Mouse (Mus musculus): ENCODE results near the gene Lamtor5. TPM values are rescaled to one million over a fixed set of nuclear protein-coding genes. Genes with fewer than 3 reads are reported as not detected.

Gene Lamtor5
- polyA plus RNA-seq (2017; shearing (Covaris generic)), result 100 to 1,000 TPM; 223 to 224 TPM

DNA sequence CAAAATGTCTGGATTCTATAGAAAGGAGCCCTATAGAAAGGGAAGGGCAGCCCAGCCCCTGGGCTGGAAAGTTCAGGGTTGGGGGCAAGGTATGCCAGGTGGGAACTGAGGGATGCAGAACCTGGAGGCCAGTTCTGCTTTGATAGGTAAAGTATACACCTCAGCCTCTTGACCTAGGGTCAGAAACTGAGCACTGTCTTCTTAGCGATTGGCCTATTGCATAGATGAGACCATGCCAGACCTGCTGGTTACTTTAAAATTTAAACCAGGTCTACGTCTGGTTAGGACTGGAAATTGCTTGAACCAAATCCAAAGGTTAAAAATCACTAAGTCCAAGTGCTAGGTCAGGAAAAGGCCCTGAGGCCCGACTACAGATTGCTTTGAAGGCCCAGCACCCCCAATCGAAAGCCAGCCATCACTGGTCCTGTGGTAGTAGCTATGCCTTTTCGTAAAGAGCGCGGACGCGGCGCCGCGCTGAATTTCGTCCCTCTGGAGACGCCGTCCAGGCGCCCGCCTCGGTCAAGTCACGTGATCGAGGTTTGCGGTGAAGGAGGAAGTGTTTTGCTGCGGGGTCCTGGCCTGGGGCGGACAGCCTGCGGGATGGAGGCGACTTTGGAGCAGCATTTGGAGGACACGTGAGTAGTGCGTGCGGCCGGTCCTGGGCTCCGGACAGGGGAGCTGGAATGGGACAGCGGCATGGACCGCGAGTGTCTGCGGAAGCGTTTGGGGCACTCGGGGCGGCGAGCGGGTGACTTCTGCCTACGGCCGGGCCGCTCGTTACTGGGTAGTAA, at the start of gene Lamtor5:
Gene Lamtor5, plus strand, starts transcription at position 380 of the 791 bp plus-strand sequence.
- ATAC-seq, result peak; percentile 77

DNA sequence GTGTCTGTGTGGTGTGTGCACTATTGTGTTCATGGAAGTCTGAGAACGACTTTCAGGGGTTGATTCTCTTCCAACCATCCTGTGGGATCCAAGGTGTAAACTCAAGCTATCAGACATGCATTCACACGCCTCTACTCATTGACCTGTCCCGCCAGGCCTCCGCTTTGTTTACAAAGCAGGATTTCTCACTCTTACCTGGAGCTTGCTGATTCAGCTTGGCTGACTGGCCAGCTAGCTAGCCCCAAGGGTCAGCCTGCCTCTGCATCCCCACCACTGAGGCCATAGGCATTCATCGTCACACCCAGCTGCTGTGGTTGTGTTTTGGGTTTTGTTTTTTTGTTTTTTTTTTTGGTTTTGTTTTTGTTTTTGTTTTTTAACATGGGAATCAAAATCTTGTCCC, 49.4 kb upstream of the Lamtor5 start:
- no peak for ATAC-seq

DNA sequence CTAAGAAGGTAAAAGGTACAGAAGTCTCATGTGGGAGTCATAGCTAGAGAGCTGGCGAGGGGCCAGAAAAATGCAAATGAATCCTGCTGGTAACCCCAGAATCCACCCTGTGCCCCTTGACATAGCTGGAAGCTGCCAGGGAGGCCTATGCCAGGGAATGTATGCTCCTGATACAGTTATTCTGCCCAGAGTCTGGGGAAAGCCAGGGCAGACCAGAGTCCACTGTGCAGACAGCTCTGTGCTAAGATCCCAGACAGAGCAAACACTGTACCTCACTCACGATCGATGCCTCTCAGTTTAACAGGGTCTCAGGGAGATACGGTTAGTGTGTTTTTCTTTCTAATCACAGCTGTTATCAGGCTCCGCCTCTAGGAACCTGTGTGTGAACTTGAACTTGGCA, 48.8 kb upstream of the Lamtor5 start:
- ATAC-seq, result no peak

DNA sequence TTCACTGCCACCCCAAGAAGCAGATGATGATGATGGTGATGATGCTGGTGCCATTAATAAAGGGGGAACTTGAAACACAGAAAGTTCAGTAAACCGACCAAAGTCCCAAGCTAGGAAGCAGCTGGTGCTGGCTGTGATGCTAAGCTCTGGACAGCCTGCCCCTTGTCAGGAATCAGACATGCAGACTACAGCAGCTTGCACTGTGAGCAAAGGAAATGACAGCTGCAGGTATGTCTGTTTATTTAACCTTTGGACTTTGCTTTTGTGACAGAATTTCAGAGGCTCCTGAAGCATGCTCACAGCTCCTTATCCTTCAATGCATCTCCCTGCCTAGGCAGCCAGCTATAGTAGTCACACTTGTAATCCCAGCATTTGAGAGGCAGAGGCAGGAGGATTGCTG, 48.1 kb upstream of the Lamtor5 start, which contains the start of gene A630076J17Rik:
Gene A630076J17Rik, plus strand, starts transcription at position 88 of the 400 bp plus-strand sequence.
- no peak for ATAC-seq

DNA sequence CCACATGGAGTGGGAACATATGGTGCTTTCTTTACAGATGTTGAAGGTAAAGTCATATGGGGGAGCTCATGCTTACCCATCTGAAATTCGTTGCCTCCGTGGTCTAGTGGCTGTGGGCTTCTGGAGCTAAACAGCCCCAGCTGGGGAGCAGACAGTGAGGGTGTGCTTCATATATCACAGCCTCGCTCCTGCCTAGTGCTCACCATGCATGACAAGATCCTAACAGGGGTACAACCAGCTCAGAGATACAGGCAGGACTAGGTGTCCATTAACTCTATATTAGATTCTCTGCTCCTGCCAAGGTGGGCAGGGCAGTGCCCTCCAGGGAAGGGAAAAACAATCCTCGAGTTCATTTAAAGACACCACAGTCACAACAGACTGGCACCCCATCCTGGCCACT, 47.5 kb upstream of the Lamtor5 start:
- ATAC-seq, result no peak

DNA sequence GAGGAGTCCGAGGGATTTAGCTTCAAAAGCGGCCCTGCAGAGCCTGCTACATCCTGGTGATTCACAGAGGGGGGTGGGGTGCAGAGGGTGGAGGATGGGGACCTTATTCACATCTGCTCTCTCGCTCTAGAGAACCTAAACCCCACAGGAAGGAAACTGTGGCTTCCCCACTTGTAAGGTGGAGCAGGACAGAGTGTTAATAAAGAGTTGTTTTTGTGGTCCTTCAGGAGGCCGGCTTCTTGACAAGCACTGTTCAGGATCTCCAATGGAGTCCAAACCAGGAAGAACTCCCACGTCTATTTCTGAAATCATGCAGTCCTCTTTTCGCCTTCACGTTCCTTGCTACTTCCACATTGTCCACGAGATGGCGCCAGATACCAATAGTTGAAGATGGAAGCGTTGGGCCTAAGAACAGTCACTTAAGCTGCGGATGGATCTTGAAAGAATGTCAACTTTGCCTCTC, 45.3 kb upstream of the Lamtor5 start:
- ATAC-seq, result peak; percentile 97

DNA sequence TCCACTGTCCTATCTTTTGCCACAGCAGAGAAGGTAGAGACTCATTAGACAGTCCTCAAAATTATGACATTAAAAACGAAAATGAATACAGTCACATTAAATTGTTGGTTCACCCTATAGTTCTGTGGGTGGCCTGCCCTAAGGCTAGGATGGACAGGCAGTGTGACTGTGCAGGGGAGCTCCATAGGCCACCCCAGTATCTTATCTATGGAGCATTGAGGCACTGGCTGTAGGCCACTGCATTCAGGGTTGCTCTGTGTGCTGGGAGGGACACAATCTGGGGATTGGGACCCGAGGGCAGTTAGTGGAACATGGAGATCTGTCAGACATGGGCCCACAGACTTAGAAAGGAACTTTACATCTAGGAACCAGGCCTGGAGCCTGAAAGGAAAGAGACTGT, 44.7 kb upstream of the Lamtor5 start:
- ATAC-seq, result no peak

DNA sequence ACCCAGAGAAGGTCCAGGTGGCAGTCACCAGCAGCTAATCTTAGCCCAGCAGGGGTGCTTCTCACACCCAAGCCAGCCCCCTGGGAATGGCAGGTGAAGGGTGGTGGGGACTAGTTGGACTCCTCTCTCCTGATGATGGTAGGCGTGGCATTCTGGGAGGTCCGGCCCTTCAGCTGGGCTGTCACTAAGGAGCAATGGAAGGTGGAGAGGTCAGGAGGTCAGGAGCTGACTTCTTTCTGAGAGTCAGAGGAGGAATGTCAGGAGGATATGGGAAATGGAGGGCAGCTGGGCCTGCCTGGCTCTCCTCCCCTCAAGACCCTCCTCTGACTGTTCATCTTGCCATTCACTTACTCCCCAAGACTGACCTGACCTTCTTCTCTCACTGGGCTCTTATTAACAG, 40.6 kb upstream of the Lamtor5 start:
- ATAC-seq, result no peak

DNA sequence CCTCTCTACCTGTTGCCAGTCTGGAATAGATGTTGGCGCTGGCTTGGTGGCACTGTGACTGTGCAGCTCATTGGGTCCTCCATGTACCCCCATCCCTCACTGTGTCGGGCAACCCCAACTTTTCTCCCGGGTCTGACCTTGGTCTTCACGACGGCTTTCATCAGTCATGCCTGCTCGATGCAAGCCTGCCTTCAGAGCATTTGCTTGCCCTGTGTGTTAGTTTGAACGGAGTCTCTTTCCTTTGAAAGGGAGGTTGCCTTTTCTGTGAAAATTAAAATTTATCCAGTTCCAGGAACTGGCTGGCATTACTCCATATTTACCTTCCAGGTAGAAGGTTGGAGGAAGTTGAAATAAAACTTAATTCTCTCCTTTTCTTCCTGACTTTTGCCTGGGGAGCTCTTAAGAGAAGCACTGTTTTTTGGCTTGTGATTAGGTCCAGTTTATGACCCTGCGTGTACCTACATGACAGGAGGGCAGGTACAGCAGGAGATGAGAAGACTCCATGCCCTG, 40.1 kb upstream of the Lamtor5 start:
- no peak for ATAC-seq

DNA sequence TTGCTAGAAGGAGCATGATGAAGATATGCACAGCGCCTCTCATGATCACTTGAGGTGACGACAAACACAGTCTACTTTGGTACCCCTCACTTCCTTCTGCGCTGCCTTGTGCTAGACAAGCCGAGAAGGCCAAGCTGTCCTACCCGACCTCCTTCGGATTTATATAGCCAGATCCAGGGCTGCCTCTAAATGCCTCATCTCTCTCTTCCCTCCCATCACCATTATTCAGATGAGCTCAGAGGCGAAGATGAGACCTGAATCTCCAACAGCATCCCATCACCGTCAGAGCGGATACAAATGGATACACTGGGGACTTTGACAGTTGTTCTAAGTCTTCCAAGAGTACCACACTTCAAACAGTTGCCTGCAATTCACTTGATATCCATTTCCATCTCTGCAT, 39.1 kb upstream of the Lamtor5 start, which contains the start of gene Prok1:
Gene Prok1, minus strand, starts transcription at position 101 of the 400 bp plus-strand sequence.
- ATAC-seq, result no peak

DNA sequence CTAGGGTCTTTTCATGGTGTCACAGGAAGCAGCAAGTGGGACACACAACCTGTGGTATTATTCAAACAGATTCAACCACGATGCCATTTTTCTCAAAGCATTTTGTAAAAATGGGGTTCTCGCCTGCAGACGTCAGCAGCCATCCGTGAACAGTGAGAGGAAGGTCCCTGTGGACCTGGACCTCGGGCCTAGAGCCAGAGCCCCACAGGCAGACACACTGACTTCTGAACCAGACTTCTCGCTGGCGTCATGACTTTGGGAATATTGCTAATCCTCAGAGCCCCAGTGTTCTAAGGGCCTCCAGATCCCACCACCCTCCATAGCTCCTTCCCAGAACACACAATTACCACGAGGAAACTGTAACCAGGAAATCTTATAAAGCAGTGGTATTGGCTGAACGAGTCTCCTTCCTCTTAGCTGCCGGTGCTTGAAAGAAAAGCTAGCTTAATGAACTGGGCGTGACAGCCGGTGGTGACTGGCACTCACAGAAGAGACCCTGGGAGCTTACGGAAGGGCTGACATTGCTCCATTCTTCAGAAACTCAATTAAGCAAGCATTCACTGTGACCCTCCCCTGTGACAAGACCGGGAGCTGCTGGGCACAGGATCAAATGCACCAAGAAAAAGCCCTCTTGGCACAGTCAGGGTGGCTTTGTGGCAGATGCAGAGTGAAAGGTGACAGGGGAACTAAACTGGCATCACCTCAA, 37.1 kb upstream of the Lamtor5 start:
- ATAC-seq, result no peak

DNA sequence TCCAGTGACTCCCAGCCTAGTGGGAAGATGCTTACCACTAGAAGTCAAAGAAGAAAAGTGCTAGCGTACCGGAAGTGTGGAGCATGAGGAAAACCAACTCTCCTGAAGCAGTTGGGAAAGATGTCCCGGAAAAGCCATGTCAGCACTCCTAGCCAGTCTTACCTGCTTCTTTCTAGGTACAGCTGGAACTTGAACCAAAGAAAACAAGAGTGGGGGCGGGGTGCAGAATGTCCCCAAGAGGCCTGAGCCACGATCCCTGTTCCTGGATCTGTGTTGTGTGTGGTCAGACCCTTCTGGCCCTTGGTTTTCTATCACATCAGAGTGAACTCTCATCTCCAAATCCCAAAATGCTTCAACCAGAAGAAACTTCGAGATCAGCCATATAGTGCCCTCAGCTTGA, 31.8 kb upstream of the Lamtor5 start:
- no peak for ATAC-seq

DNA sequence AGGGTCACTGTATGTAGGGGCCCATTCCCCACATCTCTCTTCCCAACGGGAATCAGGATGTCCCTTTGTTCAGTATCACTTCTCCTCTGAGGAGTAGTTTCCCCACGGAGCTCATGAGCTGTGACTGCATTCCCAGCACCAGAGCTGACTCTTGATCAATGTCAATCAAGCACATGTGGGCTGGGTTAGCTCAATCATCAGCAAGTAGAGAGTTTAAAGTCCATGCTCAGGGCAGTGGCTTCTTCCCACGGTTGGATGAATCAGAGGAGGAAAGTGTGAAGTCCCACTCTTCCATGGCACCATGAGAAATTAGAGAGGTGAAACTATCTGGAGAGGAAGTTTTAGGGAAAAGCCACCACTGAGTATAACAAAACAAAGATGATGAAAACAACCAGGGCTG, 29.6 kb upstream of the Lamtor5 start:
- ATAC-seq, result no peak

DNA sequence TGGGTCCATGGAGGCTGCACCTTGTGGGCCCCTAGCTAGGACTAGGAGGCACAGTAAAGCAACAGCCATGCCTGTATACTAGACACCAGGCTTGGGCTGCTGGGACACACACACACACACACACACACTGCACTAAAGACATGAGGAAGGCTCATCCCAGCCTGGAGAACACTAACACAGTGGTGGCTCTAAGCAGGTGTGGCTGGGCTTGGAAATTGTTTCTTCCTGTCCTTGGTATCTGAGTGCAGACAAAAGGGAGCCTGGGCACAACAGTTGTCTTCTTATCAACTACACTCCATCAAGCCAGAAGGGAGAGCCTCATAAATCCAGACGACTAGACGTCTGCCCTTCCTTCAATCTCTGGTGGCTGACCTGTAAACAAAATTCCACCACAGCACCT, 28.3 kb upstream of the Lamtor5 start:
- ATAC-seq, result no peak

DNA sequence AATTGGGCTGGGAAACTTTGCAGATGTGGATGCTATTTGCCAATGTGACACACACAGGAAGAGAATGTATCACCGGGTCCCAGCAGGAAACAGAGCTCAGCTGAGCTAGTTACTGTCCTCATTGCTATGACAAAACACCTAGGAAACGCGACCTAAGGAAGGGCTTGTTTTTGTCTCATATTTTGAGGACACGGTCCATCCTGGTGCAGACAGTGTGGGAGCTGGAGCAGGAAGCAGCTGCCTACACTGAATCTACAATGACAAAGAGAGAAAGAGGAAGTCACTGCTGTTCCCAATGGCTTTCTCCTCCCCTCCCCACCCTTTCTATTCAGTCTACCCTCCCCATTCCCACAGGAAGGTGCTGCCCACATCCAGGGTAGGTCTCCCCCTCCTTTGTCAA, 26.6 kb upstream of the Lamtor5 start:
- ATAC-seq, result no peak

DNA sequence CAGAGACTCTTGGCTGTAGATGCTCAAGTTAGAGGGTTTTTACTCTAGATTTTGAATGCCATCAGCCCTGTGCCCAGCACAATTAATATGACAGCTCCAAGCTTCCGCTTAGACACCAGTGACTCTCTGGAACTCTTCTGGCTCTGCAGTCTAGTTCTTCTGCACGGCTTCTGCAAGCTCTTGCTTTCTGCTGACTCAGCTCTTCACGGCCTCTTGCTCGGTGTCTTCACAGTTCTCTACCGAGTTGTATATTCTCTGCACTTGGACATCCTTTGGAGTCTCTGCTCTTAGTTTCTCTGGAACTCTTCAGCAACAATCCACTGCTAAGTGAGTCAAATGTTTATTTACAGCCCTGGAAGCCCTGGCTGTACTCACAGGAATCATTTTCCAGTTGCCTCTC, 24.7 kb upstream of the Lamtor5 start:
- ATAC-seq, result no peak

DNA sequence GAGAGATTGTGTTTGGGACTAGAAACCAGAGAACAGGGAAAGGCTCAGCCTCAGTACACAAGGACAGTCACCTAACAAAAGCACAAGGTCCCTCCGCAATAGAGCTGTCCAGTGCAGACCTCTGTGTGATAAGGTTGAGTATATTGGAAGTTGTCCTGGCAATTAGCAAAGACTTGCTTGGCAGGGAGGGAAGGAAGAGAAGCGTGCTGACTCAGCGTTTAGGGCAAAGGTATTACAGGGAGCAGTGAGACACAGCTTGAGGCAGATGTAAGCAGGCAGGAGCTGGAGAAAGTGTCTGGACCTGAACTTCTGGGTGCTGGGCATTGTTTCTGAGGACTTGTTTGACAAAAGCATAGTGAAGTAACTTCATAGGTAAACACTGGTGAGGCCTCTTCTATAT, 22.7 kb upstream of the Lamtor5 start:
- ATAC-seq, result no peak

DNA sequence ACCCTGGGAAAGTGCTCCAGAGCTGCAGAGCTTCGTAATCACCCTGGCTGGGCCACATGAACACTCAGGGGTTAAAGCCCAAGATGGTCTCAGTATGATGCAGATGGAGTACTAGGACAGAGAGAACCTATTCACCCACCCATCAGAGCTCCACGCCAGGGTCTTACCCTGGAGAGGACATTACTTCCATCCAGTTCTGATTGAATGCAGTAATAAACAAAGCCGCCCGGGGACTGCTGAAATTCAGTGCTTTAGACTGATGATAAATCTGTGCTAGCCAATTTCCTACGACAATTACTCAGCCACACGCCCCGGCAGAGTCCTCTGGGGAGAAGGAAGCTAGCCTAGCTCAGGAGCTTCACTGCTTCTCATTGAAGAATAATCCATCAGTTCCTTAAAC, 21.9 kb upstream of the Lamtor5 start:
- ATAC-seq, result no peak

DNA sequence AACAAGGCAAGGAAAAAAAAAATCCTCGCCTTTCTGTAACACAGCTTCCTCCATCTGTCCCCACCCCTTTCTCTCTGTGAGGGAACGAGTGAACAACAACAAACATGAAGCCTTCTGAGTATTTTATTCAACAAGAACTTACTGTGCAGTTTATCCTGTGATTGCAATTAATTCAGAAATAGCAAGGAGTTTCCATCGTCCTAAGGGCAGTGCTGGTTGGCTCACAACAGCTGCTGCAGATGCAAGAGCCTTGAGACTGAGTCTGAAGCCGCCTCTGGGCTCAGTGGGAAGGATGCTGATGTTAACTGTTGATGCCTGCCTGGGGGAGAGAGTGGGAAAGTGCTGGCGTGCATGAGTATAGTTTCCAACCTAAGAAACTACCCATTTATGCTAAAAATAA, 20.7 kb upstream of the Lamtor5 start:
- no peak for ATAC-seq

DNA sequence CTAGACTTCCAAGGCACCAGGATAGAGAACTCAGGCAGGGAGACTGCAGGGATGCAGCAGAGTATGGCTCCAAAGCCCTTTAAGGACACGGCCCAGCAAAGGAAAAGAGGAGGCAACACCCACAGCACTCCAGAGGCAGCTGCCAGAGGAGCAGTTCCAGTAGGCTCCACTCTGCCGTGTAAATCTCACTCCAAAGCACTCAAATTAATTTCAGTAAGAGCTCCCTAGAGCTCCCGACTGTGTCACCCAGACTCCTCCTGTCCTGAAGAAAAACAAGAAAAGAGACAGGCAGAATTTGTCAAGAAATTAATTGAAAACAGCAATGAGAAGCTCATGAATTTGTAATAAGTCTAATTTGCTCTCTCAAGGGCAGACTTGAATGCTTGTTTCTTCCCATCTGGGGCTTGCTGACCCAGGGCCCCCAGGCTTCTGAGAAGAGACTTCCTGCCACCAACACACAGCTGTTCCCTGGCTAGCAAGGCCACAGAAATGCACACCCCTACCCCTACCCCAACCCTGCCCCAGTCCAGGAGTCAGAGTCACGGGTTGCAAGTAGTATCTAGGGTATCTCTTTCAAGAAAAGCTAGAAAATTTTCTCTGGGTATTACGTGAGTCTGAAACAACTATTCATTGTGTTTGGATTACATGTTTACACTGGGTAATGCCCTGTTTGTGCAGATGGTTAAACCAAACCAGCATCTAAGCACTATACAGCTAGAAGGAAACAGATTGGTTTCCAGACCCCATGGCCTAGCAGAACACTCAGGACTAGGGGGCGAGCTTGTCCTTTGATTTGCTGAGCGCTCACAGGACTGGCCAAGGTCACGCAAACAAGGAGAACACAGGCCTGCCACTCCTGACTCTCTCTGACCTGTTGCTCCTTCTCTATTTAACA, 17.5 kb upstream of the Lamtor5 start:
- no peak for ATAC-seq

DNA sequence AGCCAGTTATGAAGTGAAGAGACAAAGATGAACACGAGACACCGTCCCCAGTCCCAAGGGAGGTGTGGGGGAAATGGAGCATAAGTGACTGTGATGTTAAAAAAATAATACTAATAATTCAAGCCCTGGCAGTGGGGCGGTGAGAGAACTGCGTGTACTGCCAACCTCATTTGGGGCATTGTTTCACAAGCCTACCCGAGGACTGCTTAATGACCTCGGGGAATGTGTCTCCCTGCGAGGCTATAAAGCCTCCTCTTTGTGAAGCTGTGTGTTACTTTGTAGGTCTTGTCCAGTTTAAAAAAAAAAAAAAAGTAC, 16.9 kb upstream of the Lamtor5 start:
- no peak for ATAC-seq

DNA sequence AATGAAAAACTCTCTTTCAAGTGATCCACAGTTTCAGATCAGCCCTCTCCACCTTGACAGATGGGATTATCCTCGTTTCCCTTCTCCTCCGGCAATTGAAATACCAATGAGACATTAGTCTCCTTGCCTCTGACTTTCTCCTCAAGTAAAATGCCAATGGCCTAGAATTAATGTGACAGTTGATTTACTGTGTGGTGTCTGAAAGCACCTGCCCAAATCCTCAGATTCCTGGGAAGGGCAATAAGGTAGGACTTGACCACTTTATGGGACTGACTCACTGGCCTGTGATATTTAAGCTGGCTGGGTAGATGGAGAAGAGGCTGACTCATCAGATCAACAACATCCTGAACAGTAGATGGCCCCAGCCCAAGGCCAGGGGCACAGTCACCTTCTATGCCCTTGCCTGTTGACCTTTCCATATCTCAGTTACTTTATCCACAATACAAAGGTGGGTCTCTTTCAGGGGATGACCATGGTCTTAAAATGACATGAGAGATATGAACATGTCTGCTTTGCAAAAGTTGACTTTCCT, 11.8 kb upstream of the Lamtor5 start:
- ATAC-seq, result no peak

DNA sequence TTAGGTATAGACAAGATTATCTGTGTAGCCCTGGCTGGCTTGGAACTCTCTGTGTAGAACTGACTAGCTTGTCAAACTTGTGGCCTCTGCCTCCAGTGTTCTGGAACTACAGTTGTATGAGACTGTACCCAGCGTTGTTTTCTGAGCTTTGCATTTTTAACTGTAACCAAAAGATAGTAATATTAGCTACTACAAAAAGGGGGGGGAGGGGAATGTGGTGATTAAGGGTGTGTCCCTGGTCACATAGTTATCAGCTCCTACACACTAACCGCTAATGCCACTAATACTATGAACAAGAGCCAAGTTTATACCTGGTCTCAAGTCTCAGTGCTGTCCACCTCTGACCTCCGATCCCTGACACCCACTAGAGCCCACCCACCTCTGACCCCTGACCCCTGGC, 6.2 kb upstream of the Lamtor5 start:
- ATAC-seq, result no peak

All from activated CD4-positive, CD25-positive, alpha-beta regulatory T cell, adult 4 months (primary cell).